Mouse (Mus musculus) small intestine, adult 2 months (tissue): Measurements from ENCODE around the gene Ap3b1.

Experiments used
- CTCF ChIP-seq: fragments of 200-500 bp; IDR thresholded peaks from 2 replicates; pipeline ENCODE4 v1.5.1; 2012; ENCODE audit warnings: low read depth, mild to moderate bottlenecking, control low read depth, inconsistent platforms, low read length, moderate library complexity, mixed read lengths; ENCODE audit not compliant: insufficient replicate concordance, insufficient read length; ENCODE audit errors: extremely low read depth
- POLR2A ChIP-seq: fragments of 200-500 bp; IDR thresholded peaks from 2 replicates; pipeline ENCODE4 v1.6.1; 2012; ENCODE audit warnings: low read depth, mild to moderate bottlenecking, control low read depth, inconsistent platforms, low read length, moderate library complexity

GRCm38 (mm10) chr13:94607861-94608223 lies 249.1 kb downstream of the Ap3b1 start:
- TF ChIP-seq CTCF (no peak), POLR2A (no peak)
